Mouse (Mus musculus) c-Kit-positive CD71-negative TER-119-negative erythroid progenitor cells, embryonic 14.5 days (primary cell): ENCODE measurements around the gene Olig3.
"Not testable (repeated sequence)": the region's sequence is repeated elsewhere in the genome, so short reads cannot be mapped to it uniquely, and the experiment has no call there.

Experiments
- DNase-seq: peaks from one replicate; pipeline ENCODE4 v3.0.0-alpha.2; 2013; ENCODE audit warnings: low read depth

Gene Olig3

DNA sequence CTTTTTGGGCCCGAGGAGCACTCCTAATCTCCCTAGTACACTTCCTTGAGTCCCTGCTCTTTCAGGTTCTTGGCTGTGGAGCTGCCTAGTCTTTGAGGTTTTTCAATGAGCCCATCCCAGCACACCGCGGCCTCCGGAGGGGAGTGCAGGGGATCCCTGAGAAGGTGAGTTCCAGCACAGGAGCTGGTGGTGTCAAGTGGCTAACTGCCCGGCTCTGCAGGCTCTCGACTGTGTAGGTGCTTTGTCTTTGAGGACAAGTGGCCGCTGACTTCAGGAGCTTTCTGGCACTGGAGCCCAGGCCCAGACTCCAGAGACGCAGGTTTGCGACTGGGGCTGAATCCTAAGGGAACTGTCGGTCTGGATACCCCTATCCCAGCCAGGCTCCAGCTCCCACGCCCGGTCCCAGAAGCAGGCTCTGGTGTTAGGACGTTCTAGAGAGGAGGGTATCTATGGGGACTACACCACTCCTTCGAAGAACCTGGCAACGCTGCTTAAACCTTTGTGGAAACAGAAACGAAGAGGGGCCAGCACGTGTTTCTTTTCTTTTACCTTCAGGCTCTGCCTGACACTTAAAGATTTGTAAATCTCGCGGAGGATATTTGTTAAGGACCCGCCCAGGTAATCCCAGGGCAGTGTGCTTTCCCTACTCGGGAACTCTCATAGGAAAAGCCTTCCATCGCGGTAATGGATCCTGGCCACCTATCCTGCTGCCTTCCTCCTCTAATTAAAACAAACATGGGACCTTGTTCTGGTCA lies 5.4 kb downstream of the Olig3 start:
- DNase-seq = no peak

GRCm38 (mm10) chr10:19362294-19362590 lies 5.9 kb downstream of the Olig3 start:
- no peak for DNase-seq

GRCm38 (mm10) chr10:19362861-19363260 lies 6.5 kb downstream of the Olig3 start:
- DNase-seq = no peak

DNA sequence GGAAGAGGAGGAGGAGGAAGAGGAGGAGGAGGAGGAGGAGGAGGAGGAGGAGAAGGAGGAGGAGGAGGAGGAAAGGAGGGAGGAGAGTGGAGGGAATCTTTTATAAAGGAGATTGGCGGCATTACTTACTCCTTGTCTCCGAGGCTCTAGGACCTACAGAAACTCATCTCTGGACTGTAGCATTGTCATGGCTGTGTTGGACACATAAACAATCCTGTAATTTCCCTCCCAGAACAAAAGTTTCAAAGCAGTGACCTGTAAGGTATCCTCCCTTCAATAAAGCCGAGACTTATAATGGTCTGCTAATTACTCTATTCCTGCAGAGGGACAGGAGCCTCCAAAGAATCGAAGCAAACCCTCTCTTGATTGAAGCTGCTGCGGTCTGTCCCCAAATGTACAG lies 7.0 kb downstream of the Olig3 start:
- DNase-seq = no peak

- no peak for DNase-seq
Observed at GRCm38 (mm10) chr10:19369143-19369542, 12.8 kb downstream of the Olig3 start.

- DNase-seq = no peak
Observed at GRCm38 (mm10) chr10:19370146-19370545, 13.8 kb downstream of the Olig3 start.

DNA sequence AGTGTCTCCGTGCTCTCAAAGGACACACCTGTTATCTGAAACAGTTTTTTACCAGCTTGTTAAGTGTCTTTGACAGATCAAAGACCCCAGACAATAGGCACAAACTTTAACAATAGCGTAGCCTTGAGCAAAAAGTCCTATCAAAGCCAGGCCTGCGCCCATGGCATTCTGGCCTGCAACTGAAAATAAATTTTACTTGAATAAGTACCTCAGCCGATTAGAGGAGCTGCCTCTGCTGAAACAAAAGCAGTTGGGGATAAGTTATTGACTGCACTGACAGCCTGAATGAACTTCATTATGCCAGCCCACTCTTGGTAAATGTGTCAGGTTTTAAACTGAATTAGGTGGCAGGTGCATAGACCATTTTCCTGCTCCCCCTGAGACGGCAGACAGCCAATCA lies 15.9 kb downstream of the Olig3 start:
- DNase-seq = no peak

- no peak for DNase-seq
Observed at GRCm38 (mm10) chr10:19373797-19374196, 17.5 kb downstream of the Olig3 start.

- no peak for DNase-seq
Observed at GRCm38 (mm10) chr10:19374311-19374710, 18.0 kb downstream of the Olig3 start.

DNA sequence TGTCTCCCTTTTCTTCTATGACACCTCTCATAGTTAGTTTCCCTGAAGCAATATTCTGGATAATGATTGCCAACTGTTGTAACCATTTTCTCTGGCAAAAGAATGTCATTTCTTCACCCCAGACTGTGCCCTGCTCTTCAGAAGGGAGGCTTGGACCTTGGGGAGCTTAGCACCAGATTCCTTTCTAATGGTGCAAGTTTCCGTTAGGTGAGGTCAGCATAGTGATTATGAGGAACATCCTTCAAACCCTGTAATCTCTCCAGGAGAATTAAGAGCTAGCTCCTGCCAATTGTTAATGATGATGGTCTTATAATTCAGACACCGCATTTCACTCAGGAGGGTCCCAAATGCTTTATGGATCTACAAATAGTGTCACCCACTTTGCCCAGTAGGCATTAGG lies 19.5 kb downstream of the Olig3 start:
- DNase-seq = no peak

DNA sequence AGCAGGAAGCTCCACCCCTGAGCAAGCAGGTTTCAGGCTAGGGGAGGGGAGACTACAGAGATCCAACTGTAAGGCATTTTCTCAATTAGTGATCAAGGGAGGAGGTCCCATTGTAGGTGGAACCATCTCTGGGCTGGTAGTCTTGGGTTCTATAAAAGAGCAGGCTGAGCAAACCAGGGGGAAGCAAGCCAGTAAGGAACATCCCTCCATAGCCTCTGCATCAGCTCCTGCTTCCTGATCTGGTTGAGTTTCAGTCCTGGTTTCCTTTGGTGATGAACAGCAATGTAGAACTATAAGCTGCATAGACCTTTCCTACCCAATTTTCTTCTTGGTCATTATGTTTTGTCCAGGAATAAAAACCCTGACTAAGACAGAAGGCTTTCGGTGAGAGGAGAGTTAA lies 24.6 kb downstream of the Olig3 start:
- not testable (repeated sequence) for DNase-seq

DNA sequence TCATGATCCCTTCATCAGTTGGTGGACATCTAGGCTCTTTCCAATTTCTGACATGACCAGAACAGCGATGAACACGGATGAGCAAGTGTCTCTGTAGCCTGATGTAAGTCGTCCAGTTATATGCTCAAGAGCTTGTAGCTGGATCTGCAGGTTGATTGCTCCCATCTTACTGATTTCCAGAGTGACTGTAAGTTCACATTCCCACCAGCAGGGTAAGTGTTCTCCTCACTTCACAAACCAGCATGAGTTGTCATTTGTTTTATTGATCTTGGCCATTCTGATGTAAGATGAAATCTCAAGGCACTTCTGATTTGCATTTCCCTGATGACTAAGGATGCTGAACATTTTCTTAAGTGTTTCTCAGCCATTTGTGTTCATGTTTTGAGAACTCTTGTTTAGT lies 27.8 kb downstream of the Olig3 start:
- DNase-seq = no peak

DNA sequence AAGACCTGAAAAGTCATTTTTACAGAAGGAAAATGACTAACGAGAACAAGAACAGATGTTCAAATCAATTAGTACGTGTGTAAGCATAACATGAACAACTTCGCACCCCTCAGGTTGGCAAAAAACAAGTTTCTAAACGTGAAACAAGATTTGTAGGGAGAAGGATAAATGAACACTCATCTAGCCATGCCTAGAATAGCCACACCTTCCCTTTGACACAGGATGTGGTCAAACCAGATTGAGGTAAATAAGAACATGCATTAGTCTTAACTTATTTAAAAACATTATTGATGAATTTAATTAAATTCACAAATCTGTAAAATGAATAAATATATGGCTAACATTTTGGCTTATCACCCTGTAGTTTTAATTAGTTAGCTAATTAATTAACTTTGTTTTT lies 35.5 kb downstream of the Olig3 start:
- no peak for DNase-seq

GRCm38 (mm10) chr10:19396485-19397137 lies 40.3 kb downstream of the Olig3 start:
- DNase-seq = no peak

DNA sequence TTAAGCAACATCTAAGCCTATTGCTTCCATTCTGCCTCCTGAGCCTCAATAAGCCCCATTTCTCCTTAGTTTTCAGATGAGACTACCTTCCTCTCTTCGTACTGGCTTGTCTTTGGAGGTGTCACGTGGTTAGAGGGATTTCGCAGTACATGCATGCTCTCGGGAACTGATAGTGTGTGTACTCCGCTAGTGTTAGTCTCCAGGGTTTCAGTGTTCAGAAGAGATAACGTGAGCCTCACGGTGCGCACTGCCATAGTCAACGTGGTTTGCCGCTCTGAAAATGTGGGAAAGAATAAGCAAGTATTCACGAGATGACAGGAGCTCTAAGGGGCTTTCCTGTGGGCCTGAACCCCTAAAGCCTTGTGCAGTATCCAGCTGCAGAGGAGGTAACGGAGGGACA lies 41.1 kb downstream of the Olig3 start:
- no peak for DNase-seq

DNA sequence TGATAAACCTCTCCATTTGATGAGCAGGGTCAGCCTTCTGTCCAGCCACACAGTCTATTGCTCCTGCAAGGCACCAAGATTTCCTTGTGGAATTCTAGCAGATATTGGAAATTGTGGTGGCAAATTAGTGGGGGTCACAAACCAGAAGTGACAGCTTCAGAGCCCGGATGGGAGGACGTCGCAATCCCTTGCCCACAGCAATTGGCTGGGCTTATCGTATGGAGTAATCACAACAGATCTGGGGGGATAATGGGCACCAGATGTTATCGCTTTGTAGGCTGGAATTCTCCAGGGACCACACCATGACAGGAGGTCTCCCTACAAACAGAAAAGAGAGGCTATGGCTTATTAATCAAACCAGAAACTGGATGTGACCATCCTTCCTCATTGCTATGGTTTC lies 44.8 kb downstream of the Olig3 start:
- no peak for DNase-seq

- DNase-seq = no peak
Observed at GRCm38 (mm10) chr10:19404401-19404800, 48.1 kb downstream of the Olig3 start.

DNA sequence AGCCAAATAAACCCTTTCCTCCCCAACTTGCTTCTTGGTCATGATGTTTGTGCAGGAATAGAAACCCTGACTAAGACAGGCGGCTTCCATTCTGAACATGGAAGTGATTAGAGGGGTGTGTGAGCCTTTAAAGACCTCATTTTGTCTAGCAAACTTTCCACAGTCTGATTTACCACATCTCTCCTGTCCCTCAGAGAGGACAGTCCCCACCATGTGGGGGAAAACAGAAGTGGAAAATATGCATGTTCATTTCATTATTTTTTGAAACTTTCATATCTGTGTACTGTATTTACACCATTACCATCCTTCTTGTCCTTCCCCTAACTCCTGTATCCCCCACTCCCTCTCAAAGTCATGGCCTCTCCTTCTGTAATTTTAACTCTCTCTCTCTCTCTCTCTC lies 49.6 kb downstream of the Olig3 start:
- no peak for DNase-seq

GRCm38 (mm10) chr10:19407168-19407567 lies 50.8 kb downstream of the Olig3 start:
- no peak for DNase-seq
